Mouse (Mus musculus): ENCODE measurements around the gene Filip1l. TPM values are rescaled to one million over a fixed set of nuclear protein-coding genes. Genes with fewer than 3 reads are reported as not detected.

Gene Filip1l
- polyA plus RNA-seq, 2 experiments from 2014 or later: 14.0 to 14.3 TPM

GRCm38 (mm10) chr16:57570789-57571311 is 218.0 kb downstream of the Filip1l start:
- ATAC-seq: no peak

GRCm38 (mm10) chr16:57573831-57574230 is 220.9 kb downstream of the Filip1l start:
- ATAC-seq: no peak

GRCm38 (mm10) chr16:57575764-57576388 is 223.0 kb downstream of the Filip1l start:
- no peak for ATAC-seq

GRCm38 (mm10) chr16:57577519-57577918 is 224.6 kb downstream of the Filip1l start:
- ATAC-seq: peak; percentile 56

GRCm38 (mm10) chr16:57580041-57580440 is 227.1 kb downstream of the Filip1l start:
- ATAC-seq: no peak

- no peak for ATAC-seq
Measured at GRCm38 (mm10) chr16:57582008-57582407, 229.1 kb downstream of the Filip1l start.

- peak; percentile 84 for ATAC-seq
Measured at GRCm38 (mm10) chr16:57585201-57585600, 232.3 kb downstream of the Filip1l start.

- peak; percentile 89 for ATAC-seq
Measured at GRCm38 (mm10) chr16:57593422-57594157, 240.7 kb downstream of the Filip1l start.

- ATAC-seq: no peak
Measured at GRCm38 (mm10) chr16:57597295-57597957, 244.5 kb downstream of the Filip1l start.

- no peak for ATAC-seq
Measured at GRCm38 (mm10) chr16:57601031-57601430, 248.1 kb downstream of the Filip1l start.

- peak; percentile 98 for ATAC-seq
Measured at GRCm38 (mm10) chr16:57606444-57607227, 253.7 kb downstream of the Filip1l start, which contains the start of gene Cmss1. Gene Cmss1 (minus strand): TSS chr16:57606864.

- ATAC-seq: peak; percentile 51
Measured at GRCm38 (mm10) chr16:57611768-57612167, 258.9 kb downstream of the Filip1l start.

Other genes with a start within 250 kb of the Filip1l start
- 10 to 100 TPM; 10.1 to 14.7 TPM for gene Tomm70a, start 231.4 kb upstream of the Filip1l start, polyA plus RNA-seq (2017; shearing (Covaris generic))
- 10 to 100 TPM; 36.4 to 36.6 TPM for gene Nit2, start 185.8 kb upstream of the Filip1l start, polyA plus RNA-seq (2017; shearing (Covaris generic))
- 10 to 100 TPM; 28.5 to 29.1 TPM for gene Tbc1d23, start 121.6 kb upstream of the Filip1l start, polyA plus RNA-seq (2017; shearing (Covaris generic))
- not detected for gene Tmem30c, start 60.2 kb upstream of the Filip1l start, polyA plus RNA-seq (2017; shearing (Covaris generic))

Data from activated CD4-positive, CD25-positive, alpha-beta regulatory T cell, adult 4 months (primary cell).